Mouse (Mus musculus): Measurements from ENCODE around the gene Zfp771.
A peak's percentile ranks its signal among the peaks of the same experiment; 100 is the strongest.
"Not testable (repeated sequence)": the region's sequence is repeated elsewhere in the genome, so short reads cannot be mapped to it uniquely, and the experiment has no call there.

Gene Zfp771

DNA sequence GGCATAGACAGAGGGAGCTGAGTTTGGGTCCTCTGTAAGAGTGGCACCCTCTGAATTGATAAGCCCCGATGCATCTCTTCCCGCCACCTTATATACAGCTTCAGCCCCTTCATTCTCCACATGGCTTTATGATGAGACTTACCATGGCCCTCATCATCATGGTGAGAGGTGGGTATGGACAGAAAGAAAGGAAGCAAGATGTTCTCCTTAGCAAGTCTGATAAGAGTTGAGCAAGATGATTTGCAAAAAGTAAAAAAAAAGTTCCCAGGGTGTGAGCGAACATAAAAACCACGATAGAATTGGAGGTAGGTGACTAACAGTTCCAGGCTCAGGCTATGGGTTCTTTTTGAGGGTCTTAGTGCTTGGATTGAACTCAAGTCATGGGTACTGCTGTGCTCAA lies 25.4 kb upstream of the Zfp771 start:
- no peak for DNase-seq

DNA sequence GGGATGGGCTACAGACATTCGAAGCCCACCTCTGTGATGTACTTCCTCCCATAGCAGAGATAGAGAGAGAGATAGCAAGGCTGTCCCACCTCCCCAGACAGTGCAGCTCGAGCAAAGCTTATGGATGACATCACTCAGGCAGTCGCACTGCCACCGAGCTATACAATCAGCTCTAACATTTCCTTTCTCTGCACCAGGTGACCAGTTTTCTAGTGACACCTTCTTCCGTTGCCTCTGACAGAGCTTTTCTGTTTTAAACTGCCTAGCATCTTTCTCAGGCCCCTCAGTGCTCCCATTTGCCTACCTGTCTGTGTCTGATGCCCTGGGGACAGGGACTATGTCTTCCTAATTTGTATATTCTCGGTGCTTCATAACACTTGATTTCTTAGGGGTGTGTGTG lies 23.6 kb upstream of the Zfp771 start:
- no peak for DNase-seq

DNA sequence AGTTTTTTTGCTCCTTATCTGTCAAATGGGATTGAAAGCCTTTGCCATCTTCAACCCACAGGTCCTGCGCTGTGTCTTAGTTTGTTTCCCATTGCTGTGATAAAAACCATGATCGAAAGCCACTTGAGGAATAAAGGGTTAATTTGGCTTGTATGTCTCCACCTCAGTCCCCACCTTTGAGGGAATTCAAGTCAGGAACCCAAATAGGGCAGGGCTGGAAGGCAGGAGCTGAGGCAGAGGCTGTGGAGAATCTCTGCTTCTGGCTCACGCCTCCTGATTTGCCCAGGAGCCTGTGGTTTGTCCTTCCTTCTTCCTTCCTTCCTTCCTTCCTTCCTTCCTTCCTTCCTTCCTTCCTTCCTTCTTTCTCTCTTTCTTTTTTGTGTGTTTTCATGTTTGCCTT lies 21.0 kb upstream of the Zfp771 start:
- no peak for DNase-seq

DNA sequence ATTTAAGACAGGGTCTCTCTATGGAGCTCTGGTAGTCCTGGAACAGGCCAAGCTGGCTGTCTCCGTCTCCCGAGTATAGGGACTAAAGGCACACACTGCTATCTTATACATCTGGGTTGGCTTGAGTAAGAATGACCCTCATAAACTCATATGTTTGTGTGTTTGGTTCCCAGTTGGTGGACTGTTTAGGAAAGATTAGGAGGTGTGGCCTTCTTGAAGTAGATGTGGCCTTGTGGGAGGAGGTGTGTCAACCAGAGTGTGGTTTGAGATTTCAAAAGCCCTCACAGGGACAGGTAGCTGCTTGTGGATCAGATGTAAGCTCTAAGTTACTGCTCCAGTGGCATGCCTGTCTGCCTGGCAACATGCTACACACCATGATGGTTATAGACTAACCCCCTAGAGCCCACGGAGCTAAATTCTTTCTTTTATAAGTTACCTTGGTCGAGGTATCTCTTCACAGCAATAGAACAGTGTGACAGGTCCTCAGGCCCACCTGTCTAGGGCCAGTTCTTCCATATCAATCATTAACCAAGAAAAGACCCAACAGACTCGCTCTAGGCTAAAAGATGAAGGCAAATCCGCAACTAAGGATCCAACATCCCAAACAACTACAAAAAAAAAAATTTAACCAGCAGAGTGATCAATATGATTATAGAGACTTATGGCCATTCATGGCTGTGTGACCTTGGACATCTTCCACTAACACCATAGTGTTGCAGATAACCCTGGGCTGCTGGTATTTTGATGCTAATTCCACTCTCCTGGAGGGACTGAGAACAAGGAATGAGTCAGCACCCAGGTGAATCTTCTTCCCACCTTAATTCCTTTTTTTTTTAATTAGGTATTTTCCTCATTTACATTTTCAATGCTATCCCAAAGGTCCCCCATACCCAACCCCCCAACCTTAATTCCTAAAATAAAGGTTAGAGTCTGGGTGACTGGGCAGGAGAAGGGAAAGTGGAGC lies 20.3 kb upstream of the Zfp771 start:
- DNase-seq = no peak

DNA sequence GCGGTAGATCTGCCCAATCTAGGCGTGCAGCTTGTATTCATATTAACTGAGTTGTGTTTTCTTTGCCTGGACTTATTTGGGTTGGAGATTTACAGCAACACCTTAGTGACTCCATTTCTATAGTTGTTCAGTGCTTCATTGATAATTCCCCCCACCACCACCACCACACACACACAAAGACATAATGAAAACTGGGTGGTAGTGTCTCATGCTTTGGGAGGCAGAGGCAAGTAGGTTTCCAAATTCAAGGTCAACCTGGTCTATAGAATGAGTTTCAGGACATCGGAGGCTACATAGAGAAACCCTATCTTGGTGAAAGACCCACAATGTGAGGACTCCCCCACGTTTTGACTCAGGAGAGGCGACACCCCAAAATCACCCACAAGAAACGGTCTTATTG lies 19.5 kb upstream of the Zfp771 start:
- DNase-seq = no peak

DNA sequence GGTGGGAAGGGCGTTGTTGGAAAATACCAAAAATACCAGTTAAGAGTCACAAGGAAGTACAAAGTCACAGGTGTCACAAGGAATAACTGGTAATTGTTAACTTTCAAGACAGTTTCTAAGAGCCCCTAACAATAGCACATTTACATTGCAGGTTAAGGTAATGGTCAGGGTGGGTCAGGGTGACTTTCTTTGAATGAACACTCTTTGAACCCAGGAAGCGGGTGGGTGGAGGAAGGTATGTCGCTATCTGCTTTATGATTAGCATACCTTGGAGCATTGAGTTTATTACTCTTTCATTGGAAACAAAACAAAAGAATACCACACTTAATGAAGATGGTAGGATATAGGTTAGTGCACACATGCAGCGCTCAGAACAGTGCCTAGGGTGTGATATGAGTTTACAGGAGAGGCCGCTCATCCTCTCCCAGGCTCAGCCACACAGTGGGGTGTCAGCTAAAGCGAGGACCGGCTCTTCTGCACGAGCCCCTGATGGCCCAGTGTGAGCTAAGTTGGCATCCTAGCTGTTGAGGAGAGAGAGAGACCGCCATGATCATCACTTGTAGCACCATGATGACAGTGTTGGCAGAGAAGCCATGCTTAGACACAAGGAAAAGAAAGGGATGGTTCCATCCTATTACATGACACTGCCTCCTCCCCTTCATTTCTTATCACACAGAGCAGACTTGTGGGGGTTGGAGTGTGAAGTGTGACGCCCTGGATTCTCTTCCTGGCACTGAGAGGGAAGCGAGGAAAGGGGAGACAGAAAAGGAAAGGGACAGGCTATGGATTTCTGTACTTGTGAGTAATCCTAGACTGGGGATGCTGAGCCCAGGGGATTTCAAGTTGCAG lies 18.7 kb upstream of the Zfp771 start:
- DNase-seq = no peak

DNA sequence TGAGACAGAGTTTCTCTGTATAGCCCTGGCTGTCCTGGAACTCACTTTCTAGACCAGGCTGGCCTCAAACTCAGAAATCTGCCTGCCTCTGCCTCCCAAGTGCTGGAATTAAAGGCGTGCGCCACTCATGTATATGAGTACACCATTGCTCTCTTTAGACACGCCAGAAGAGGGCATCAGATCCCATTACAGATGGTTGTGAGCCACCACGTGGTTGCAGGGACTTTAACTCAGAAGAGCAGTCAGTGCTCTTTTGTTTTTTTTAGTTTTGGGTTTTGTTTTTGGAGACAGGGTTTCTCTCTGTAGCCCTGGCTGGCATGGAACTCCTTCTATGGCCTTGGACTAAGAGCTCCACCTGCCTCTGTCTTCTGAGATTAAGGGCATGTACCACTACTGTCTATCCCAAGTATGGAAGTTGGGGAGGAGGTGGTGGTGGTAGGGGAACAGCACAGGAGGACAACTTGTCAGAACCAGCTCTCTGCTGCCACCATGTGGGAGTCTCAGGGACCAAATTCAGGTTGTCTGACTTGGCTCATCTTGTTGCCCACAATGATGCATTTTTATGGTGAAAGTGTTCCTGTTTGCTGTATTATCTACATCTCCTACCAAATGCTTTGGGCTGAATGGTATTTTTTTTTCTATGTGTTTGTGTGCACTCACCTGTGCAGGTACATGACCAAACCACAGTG lies 15.3 kb upstream of the Zfp771 start:
- peak; percentile 88 to 93 for DNase-seq

DNA sequence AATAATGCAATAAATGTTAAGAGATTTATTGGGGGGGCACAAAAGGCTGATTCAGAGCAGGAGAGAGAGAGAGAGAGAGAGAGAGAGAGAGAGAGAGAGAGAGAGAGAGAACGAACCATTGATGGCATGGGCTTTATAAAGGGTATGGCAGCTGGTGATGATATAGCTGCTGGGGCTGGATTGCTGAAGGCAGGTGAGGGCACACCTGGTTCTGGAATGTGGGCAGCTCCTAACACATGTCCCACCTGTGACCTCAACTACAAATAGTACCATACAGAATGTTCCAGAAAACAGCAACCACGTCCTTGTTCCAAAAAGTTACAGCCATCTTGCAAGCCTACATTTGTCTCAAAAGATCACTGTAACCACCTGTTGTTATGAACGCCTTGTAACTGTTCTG lies 12.7 kb upstream of the Zfp771 start:
- DNase-seq = no peak

DNA sequence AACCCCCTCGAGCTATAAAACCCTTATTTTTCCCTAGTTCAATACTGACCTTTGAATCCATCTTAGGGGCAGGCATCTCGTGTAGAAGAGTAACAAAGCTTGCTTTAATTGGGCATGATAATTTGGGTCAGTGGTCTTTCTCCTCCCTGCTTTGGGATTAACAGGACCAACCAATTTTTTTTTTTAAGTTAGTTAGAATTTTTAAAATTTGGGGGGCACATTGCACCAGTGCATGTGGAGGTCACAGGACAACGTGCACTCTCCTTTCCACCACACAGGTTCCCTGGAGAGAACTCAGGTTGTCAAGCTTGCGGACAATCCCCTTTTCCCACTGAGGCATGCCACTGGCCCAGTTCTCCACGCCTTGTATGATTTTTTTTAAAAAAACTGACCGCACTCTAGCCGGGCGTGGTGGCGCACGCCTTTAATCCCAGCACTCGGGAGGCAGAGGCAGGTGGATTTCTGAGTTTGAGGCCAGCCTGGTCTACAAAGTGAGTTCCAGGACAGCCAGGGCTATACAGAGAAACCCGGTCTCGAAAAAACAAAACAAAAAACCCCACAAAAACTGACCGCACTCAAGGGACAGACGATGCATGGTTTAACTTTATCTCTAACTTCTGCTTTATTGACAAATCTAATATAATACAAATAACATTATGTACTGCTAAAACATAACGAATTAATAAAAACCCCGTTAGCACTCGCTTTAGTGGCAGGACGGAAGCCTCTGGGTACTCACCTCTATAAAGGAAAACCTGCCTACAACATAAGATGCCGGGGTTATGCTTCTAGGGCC lies 12.1 kb upstream of the Zfp771 start:
- no peak for DNase-seq

DNA sequence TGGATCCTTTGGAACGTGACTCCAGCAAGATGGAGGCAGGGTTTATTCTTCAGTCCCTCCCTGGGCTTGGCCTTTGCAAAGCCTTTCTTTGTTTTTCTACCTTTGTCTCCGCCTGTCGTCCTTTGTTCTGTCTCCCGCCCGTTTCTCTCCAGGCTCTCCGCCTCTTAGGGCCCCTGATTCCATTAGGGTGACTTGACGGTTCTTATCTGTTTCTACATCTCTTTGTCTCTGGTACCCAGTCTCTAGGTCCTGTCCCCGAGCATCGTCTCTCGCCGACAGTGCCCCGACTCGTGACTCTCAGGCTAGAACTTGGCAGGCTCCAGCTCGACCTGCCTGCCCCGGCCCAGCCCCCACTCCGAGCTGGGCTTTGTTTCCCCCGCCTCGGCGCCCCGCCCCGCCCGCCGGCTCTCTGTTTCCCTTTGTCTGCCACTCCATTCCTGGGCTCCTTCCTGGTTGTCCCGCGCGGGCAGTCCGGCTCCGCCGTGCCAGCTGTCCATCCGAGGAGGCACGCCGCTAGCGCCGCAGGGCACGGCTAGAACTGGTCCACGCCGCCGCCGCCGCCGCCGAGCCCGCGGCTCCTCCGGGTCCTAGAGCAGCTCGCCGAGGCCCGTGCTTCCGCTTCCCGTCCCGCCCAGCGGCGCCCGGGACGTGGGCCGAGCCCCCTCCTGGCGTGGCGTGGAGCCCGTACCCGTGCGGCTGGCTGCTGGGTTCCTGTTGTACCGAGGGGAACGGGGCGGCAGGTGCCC lies 11.3 kb upstream of the Zfp771 start, which contains the start of the genes Zfp553 and Sept1:
Gene Zfp553, plus strand, starts transcription at position 440 of the 746 bp plus-strand sequence.
Gene Sept1, minus strand, starts transcription at position 509 of the 746 bp plus-strand sequence.
- DNase-seq = peak; percentile 92 to 93

DNA sequence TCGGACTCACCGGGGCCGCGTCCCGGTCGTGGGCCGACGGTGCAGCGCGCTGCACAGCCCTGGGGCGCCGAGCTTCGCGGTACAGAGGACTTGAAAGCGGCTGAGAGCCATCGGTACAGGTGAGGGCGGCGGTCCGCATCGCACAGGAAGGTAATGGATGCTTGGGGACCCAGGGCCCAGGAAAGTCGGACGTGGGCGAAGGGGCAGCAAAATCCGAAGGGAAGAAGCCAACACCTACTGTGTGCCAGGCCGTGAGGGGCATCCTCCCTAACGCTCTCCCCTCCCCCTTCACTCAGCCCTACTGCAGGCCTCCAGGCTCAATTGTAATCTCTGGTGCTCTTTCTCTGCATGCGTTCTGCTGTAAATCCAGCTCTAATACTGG lies 10.7 kb upstream of the Zfp771 start:
- DNase-seq = no peak

DNA sequence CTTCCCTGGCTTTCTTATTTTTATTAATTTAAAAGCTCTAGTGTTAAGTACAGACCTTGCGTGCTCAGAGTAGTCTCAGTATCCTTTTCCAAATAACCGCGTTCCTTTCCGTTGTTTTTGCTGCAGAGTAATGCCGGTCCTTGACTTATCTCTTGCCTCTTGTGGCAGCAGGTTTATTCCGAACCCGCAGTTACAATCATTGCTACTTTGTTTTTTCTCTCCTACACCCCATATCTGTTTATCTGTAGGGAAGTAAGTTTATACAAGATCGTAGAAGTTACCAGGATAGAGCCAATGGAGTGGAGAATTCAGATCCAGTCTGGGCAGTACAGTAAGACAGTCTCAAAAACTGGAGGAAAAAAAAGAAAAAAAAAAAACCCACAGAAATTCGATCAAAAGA lies 10.3 kb upstream of the Zfp771 start:
- no peak for DNase-seq

DNA sequence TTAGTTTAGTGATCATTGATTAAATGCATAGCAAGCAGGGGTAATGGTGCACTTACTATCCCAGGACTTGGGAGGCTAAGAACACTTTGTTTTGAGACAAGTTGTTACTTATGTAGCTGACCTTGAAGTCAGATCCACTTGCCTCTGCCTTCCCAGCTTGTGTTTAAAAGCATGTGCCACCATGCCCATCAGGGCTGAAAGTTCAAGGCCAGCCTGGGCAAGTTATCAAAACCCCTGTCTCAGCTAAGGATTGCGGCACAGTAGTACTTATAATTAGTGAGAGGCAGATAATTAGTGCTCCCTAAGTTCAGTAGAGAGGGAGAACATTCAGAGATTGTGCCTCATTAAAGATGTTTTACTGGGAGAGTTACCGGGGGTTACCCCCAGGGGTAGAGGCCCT lies 9.3 kb upstream of the Zfp771 start:
- no peak for DNase-seq

DNA sequence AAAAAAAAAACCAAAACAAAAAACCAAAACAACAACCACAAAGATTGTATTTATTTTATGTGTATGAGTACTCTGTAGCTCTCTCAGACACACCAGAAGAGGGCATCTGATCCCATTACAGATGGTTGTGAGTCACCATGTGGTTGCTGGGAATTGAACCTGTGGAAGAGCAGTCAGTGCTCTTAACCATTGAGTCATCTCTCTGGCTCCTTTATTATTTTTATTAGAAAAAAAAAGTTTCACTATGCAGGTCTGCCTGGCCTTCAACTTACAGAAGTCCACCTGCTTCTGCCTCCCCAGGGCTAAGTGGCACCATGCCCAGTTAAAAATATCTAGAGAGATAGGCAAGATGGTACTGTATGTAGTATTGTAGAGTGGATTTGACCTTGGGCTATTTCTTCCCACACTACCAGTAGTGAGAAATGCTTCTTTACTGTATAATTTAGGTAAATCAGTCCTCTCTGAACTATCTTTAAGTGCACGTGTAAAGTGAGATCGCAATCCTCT lies 660 bp upstream of the Zfp771 start:
- no peak for DNase-seq

DNA sequence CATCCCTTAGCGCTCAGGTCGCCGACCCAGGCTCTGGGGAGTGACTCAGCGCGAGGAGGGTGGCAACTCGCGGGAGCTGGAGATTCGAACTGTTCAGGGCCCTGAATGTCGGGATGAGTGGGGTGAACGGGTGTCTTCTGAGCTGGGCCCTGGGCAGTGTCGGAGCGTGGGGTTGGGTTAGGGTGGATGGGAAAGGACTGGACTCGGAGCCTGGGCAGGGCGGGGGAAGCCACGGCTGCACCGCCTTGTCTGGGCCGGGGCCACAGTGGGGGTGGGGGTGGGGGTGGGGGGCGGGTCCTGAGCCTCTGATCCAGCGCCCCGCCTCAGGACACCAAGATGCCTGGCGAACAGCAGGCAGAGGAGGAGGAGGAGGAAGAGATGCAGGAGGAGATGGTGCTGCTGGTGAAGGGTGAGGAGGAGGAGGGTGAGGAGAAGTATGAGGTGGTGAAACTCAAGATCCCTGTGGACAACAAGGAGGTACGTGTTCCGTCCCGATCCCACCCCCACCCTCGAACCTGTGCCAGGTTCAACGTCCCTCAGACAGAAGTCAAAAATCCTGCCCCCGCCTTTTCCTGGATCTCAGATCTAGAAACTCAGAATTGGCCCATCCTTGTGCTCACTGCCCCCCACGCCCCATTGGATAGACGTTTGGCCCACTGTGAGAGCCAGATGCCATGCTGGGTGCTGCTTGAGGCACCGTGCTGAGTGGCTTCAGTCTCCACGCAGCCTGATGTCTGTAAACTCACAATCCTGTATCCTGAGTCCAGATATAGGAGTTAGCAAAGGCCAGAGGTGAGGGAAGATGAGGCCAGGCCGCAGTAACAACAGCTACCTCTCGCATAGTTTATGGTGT lies 810 bp downstream of the Zfp771 start:
- DNase-seq = peak in 1 of 2 experiments; percentile 30

DNA sequence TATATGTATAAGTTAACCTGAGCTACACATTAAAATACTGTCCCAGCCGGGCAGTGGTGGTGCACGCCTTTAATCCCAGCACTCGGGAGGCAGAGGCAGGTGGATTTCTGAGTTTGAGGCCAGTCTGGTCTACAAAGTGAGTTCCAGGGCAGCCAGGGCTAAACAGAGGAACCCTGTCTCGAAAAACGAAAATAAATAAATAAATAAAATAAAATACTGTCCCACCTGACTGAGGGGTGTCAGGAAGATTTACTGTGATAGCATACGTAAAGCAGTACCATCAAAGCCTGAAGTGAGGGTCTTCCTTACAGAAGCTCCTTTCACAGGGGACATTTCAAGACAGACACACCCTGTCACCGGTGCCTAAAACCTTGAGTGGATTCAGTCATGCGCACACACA lies 6.4 kb downstream of the Zfp771 start:
- DNase-seq = not testable (repeated sequence)

DNA sequence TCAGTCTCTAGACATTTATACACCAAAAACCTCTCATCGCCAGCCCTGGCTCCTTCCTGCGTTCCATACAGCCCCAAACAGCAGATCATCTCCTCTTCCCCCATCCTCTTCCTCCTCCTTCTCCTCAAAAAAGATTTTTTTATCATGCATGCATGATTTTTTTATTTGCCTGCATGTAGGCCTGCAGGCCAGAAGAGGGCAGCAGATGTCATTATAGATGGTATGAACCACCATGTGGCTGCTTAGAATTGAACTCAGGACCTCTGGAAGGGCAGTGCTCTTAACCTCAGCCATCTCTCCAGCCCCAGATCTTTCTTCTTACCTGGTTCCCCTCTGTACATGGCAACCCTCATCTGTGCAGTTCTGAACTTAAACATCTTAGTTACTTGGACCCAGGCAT lies 8.3 kb downstream of the Zfp771 start:
- DNase-seq = peak in 1 of 2 experiments; percentile 48

DNA sequence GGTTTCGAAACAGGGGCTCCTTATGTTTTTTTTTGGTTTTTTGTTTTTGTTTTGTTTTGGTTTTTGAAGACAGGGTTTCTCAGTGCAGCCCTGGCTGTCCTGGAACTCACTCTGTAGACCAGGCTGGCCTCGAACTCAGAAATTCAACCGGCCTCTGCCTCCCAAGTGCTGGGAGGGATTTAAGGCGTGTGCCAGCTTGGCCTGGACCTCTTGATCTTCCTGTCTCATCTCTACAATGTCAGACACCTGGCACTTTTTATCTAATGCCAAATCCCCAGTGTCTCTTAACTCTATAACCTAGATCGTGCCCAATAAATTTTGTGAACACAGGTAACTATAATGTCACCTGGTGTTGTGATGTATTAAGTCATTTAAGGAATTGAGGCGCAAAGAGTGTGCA lies 9.3 kb downstream of the Zfp771 start:
- DNase-seq = peak; percentile 32 to 49

DNA sequence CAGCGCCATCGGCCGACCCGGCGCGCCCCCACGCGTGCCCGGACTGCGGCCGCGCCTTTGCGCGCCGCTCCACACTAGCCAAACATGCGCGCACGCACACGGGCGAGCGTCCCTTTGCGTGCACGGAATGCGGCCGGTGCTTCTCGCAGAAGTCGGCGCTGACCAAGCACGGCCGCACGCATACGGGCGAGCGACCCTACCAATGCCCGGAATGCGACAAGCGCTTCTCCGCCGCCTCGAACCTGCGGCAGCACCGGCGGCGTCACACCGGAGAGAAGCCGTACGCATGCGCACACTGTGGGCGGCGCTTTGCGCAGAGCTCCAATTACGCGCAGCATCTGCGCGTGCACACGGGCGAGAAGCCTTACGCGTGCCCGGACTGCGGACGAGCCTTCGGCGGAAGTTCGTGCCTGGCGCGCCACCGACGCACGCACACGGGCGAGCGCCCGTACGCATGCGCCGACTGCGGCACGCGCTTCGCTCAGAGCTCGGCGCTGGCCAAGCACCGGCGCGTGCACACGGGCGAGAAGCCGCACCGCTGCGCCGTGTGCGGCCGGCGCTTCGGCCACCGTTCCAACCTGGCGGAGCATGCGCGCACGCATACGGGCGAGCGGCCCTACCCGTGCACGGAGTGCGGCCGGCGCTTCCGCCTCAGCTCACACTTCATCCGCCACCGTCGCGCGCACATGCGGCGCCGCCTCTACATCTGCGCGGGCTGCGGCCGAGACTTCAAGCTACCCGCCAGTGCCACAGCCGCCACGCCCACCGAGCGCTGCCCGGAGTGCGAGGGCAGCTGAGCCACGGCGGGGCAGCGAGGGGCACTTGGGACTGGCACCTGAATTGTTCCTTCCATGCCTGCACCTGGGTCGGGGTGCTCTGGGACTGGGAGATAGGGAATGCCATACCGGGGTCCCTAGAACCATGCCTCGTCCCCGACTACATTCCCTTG lies 10.0 kb downstream of the Zfp771 start:
- peak; percentile 97 to 98 for DNase-seq
